Mouse (Mus musculus): ENCODE results near the gene Dao. TPM values are rescaled to one million over a fixed set of nuclear protein-coding genes. Genes with fewer than 3 reads are reported as not detected.
A peak's percentile ranks its signal among the peaks of the same experiment; 100 is the strongest.

The Dao gene
- polyA plus RNA-seq, 1 experiment = not detected

DNA sequence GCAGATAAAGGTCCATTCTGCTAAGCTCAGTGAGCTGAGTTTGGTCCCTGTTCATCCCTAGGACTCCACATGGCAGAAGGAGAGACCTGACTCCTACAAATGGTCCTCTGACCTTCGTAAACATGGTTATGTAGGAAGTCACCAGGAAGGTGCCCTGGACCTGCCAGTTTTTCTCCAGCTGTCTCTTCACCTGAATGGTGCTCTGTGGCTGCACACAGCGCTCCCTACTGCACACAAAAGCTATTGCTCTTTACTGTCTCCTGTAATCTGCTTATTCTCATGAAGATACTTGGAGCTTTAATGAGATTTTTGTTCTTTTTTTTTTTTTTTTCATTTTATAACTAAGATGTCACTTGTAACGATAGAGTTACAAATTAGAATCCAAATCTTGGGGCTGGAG lies 43.1 kb downstream of the Dao start:
- no peak overlapping the region for H3K4me3 ChIP-seq (ENCODE audit: insufficient read depth, low read depth, low read length)
- H3K27ac ChIP-seq (ENCODE audit: insufficient read depth, low read depth, low read length) = no peak overlapping the region
- TF ChIP-seq POLR2A (IDR thresholded peaks at IDR 0.05; ENCODE audit: insufficient read depth, low read depth, low read length) = no peak
- H3K4me1 ChIP-seq (ENCODE audit: control insufficient read depth, insufficient read depth, low read length) = no peaks in the 10 kb centered on the region
- 62% methylated on average over 3 of the region's 3 CpGs for WGBS

DNA sequence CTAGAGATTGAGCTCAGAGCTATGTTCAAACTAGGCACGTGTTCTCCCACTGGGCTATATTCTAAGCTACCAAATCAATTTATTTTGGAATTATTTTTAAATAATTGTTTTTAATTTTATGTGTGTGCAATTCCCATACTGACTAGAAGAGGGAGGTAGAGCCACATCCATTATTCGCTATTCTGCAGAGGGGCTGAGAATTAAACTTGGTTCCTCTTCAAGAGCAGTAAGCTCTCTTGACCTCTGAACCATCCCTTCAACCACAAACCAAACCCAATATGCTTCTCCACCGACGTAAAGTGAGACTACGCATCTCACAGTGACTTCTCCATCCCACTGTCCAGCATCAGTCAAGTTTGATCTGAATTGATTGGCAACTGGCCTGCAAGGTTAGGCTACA lies 43.7 kb downstream of the Dao start:
- Histone ChIP-seq H3K27ac (ENCODE audit: insufficient read depth, low read depth, low read length) (no peak overlapping the region), H3K4me3 (ENCODE audit: insufficient read depth, low read depth, low read length) (no peak overlapping the region), H3K4me1 (ENCODE audit: control insufficient read depth, insufficient read depth, low read length) (peaks cover under 1% of the 10 kb centered on the region)
- TF ChIP-seq CTCF (IDR thresholded peaks at IDR 0.05; ENCODE audit: insufficient read depth, low read depth, low read length) (no peak), POLR2A (IDR thresholded peaks at IDR 0.05; ENCODE audit: insufficient read depth, low read depth, low read length) (no peak)
- 88% methylated on average over 5 of the region's 5 CpGs for WGBS

DNA sequence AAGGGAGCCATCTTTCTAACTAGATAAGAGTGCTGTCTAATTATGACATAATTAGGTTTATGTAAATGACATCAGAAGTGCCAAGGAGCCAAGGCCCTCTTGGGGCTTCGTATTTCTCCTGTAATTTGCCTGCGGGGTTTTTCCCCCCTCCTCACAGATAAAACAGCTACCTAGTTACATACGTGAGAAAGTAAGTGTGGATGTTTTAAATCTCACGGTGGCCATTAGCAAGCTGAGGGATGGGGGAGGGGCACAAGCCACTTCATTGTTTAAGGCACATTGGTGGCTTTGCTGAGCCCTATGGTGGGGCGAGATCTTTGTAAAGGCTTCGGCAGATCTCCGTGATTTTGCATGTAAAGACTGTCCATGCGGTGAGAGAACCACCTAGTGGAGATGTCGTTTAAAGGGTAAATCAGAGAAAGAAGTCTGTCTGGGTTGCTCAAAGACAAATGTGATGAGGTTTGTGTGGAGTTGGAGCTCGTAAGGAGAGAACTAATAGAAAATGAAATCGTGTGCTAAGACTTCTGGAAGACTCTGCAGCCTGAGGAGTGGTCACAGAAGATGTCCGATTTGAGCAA lies 45.3 kb downstream of the Dao start:
- no peak overlapping the region for H3K27ac ChIP-seq (ENCODE audit: insufficient read depth, low read depth, low read length)
- H3K4me3 ChIP-seq (ENCODE audit: insufficient read depth, low read depth, low read length) = no peak overlapping the region
- peaks cover 7% of the 10 kb centered on the region for H3K4me1 ChIP-seq (ENCODE audit: control insufficient read depth, insufficient read depth, low read length)
- WGBS = 52% methylated on average over 12 of the region's 12 CpGs
- no peak for TF ChIP-seq CTCF (IDR thresholded peaks at IDR 0.05; ENCODE audit: insufficient read depth, low read depth, low read length)
- TF ChIP-seq POLR2A (IDR thresholded peaks at IDR 0.05; ENCODE audit: insufficient read depth, low read depth, low read length) = no peak

DNA sequence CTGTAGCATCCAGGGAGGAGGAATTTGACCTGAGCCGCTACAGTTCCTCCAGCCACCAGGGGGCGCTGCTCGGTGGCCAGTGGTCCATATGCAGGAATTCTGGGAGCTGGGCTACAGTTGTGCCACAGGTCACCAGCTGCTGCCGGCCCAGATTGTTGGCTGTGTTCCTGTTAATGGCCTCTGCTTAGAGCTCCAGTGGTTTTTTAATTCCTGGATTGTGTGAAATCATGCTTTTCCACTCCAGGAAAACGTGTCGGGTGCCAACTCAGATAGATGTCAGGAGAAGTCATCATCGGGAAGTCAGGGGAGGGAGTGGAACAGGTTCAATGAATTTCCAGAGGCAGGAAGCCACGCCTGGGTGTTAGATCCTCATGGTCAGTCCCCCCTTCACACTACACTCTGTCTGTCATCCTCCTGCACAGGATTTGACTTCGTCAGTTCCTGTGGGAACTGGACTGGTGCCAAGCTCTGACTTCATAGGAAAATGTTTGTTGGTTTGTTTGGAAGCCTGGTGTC lies 48.8 kb downstream of the Dao start:
- no peak overlapping the region for H3K27ac ChIP-seq (ENCODE audit: insufficient read depth, low read depth, low read length)

DNA sequence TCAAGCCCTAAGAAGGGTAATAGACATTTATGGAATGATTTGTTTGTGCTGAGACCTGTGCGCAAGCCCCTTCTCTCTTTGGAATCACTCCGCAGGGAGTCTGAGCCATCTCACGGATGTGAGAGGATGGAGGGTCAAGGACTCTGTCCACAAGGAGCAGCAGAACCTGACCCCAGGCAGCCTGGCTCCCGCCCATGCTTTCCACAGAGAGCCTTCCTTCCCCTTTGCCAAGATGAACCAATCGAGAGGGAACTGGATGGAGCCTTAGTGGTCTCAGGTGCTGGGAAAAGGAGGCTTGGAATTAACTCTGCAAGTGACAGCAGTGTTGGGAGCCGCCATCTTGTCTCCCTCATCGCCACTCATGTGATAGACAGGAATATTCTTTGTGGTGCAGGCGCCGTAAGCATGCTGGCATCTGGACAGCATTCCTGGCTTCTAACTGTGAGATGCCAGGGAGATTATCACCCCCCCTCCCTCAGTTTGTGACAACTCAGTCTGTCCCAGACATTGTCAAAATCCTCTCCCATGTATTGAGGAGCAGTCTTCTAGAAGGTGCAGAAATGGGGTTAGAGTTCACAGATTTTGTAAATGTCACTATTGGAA lies 53.7 kb downstream of the Dao start:
- 78% methylated on average over 9 of the region's 9 CpGs for WGBS
- Histone ChIP-seq H3K4me1 (ENCODE audit: control insufficient read depth, insufficient read depth, low read length) (peaks cover 6% of the 10 kb centered on the region), H3K27ac (ENCODE audit: insufficient read depth, low read depth, low read length) (no peak overlapping the region), H3K4me3 (ENCODE audit: insufficient read depth, low read depth, low read length) (no peak overlapping the region)
- TF ChIP-seq CTCF (IDR thresholded peaks at IDR 0.05; ENCODE audit: insufficient read depth, low read depth, low read length) = no peak
- TF ChIP-seq POLR2A (IDR thresholded peaks at IDR 0.05; ENCODE audit: insufficient read depth, low read depth, low read length) = no peak

More for the DNA sequence above, 48.8 kb downstream of the Dao start:
- TF ChIP-seq CTCF (IDR thresholded peaks at IDR 0.05; ENCODE audit: insufficient read depth, low read depth, low read length) = peak; percentile 91
- TF ChIP-seq POLR2A (IDR thresholded peaks at IDR 0.05; ENCODE audit: insufficient read depth, low read depth, low read length) = no peak
- WGBS = 24% methylated on average over 9 of the region's 9 CpGs
- no peak overlapping the region for H3K4me3 ChIP-seq (ENCODE audit: insufficient read depth, low read depth, low read length)
- H3K4me1 ChIP-seq (ENCODE audit: control insufficient read depth, insufficient read depth, low read length) = peaks cover 7% of the 10 kb centered on the region

DNA sequence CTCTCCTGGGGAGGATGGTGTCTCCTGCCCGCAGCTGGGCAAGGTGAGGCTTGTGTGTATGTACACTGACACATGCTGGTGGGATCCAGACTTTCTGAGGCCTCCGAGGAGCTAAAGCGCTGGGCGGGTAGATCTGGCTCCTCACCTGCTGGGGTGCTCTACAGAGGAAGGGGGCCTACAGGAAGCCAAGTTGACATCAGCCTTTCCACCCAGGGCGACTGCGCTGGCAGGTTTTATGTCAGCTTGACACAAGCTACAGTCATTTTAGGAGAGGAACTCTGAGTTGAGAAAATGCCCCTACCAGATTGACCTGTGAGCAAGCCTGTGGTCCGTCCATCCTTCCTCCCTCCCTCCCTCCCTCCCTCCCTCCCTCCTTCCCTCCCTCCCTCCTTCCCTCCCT lies 58.2 kb downstream of the Dao start:
- Histone ChIP-seq H3K27ac (ENCODE audit: insufficient read depth, low read depth, low read length) (no peak overlapping the region), H3K4me3 (ENCODE audit: insufficient read depth, low read depth, low read length) (no peak overlapping the region), H3K4me1 (ENCODE audit: control insufficient read depth, insufficient read depth, low read length) (0 out of 2 replicates have a peak, but pooled peaks cover 3% of the 10 kb centered on the region)
- WGBS = 48% methylated on average over 7 of the region's 7 CpGs
- TF ChIP-seq POLR2A (IDR thresholded peaks at IDR 0.05; ENCODE audit: insufficient read depth, low read depth, low read length) = no peak
- no peak for TF ChIP-seq CTCF (IDR thresholded peaks at IDR 0.05; ENCODE audit: insufficient read depth, low read depth, low read length)

DNA sequence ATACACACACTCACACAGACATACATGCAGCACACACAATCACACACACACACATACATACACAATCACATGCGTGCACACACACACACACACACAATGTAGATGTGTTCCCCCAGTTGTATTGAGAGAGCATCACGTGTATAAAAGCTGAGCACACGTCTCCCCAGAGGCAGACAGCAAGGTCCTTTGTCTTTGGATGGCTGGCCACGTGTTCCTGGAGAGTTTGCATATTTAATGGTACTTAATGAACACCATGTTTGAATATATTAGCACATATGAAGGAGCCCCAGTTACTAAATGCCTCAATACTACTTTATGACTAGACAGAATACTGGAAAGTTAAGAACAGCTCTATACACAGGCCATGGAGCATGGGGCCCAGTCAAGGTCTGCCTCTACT lies 60.5 kb downstream of the Dao start:
- 35% methylated on average over 4 of the region's 4 CpGs for WGBS

DNA sequence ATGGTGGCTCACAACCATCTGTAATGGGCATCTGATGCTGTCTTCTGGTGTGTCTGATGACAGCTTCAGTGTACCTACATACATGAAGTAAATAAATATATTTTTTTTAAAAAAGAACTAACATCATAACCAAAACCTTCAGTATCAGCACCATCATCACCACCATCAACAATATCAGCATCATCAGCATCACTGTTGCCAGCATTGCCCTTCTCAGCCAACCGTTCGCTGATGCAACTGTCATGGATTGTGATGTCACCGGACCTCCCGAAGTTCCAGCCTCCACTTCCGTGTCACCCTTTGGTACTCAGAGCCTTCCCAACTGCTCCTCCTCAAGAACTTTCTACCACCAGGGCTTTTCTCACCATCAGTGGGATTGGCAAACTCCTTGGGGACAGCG lies 61.7 kb downstream of the Dao start, which contains the start of gene Usp30:
Gene Usp30, plus strand, starts transcription at position 301 of the 400 bp plus-strand sequence.
- Histone ChIP-seq H3K4me3 (ENCODE audit: insufficient read depth, low read depth, low read length) (no peak within 1 kb of the TSS), H3K27ac (ENCODE audit: insufficient read depth, low read depth, low read length) (no peak within 1 kb of the TSS), H3K4me1 (ENCODE audit: control insufficient read depth, insufficient read depth, low read length) (0 out of 2 replicates have a peak, but pooled peaks cover 7% of the 10 kb centered on the region)
- WGBS = 92% methylated on average over 6 of the region's 6 CpGs
- TF ChIP-seq CTCF (IDR thresholded peaks at IDR 0.05; ENCODE audit: insufficient read depth, low read depth, low read length) = no peak
- no peak for TF ChIP-seq POLR2A (IDR thresholded peaks at IDR 0.05; ENCODE audit: insufficient read depth, low read depth, low read length)

More for the DNA sequence above, 60.5 kb downstream of the Dao start:
- TF ChIP-seq CTCF (IDR thresholded peaks at IDR 0.05; ENCODE audit: insufficient read depth, low read depth, low read length) (no peak), POLR2A (IDR thresholded peaks at IDR 0.05; ENCODE audit: insufficient read depth, low read depth, low read length) (no peak)
- 0 out of 2 replicates have a peak, but pooled peaks cover 6% of the 10 kb centered on the region for H3K4me1 ChIP-seq (ENCODE audit: control insufficient read depth, insufficient read depth, low read length)
- H3K27ac ChIP-seq (ENCODE audit: insufficient read depth, low read depth, low read length) = no peak overlapping the region
- no peak overlapping the region for H3K4me3 ChIP-seq (ENCODE audit: insufficient read depth, low read depth, low read length)

DNA sequence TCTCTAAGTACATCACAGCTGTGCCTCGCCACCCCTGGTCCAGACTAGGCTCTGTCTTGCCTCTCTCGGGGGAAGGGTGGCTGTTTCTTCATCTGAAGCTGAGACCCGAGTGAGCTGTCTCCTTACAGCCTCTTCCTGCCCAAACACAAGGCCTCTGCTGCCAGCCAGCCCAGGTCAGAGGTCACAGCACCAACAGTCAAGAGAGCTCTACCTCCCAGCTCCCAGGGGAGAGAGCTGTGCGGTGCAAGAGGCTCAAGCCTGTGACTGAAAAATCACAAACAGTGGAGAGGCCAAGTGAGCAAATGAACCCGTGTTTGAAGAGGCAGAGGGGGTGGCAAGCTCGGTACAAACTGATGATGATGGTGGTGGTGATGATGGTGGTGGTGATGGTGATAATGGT lies 63.1 kb downstream of the Dao start:
- TF ChIP-seq CTCF (IDR thresholded peaks at IDR 0.05; ENCODE audit: insufficient read depth, low read depth, low read length) = no peak
- no peak for TF ChIP-seq POLR2A (IDR thresholded peaks at IDR 0.05; ENCODE audit: insufficient read depth, low read depth, low read length)
- 54% methylated on average over 6 of the region's 6 CpGs for WGBS
- Histone ChIP-seq H3K4me3 (ENCODE audit: insufficient read depth, low read depth, low read length) (no peak overlapping the region), H3K4me1 (ENCODE audit: control insufficient read depth, insufficient read depth, low read length) (0 out of 2 replicates have a peak, but pooled peaks cover 7% of the 10 kb centered on the region), H3K27ac (ENCODE audit: insufficient read depth, low read depth, low read length) (no peak overlapping the region)
